Mouse (Mus musculus) neural tube, embryonic 11.5 days (tissue): ENCODE measurements around the gene Leng9. TPM values are rescaled to one million over a fixed set of nuclear protein-coding genes. Genes with fewer than 3 reads are reported as not detected.

ENCODE experiments used
- ATAC-seq: fragments of 200-750 bp; cut with Nextera tagmentation; 2 replicates; pipeline ENCODE4 v1.8.0; 2017; ENCODE audit warnings: moderate number of reproducible peaks, mild to moderate bottlenecking, moderate TSS enrichment, moderate library complexity; ENCODE audit not compliant: insufficient read depth, low FRiP score, low TSS enrichment
- DNase-seq: peaks from one replicate; pipeline ENCODE4 v3.0.0-alpha.2; 2015; ENCODE audit warnings: low spot score
- H3K27ac ChIP-seq: fragments of 300-500 bp; sonication (generic); 2 replicates; pipeline ENCODE4 v1.5.1; 2014; ENCODE audit warnings: low read depth, mild to moderate bottlenecking, low read length
- H3K27me3 ChIP-seq: fragments of 300-500 bp; sonication (generic); 2 replicates; pipeline ENCODE4 v1.6.1; 2014; ENCODE audit warnings: mild to moderate bottlenecking, low read length, mixed read lengths; ENCODE audit not compliant: control insufficient read depth, insufficient read depth
- H3K36me3 ChIP-seq: fragments of 300-500 bp; sonication (generic); 2 replicates; pipeline ENCODE4 v1.6.1; 2014; ENCODE audit warnings: mild to moderate bottlenecking, low read length, moderate library complexity, mixed read lengths; ENCODE audit not compliant: control insufficient read depth, insufficient read depth
- H3K4me1 ChIP-seq: fragments of 300-500 bp; sonication (generic); 2 replicates; pipeline ENCODE4 v1.6.1; 2014; ENCODE audit warnings: low read length, mixed read lengths; ENCODE audit not compliant: control insufficient read depth, insufficient read depth
- H3K4me2 ChIP-seq: fragments of 300-500 bp; sonication (generic); 2 replicates; pipeline ENCODE4 v1.6.1; 2014; ENCODE audit warnings: low read depth, mild to moderate bottlenecking, moderate library complexity
- H3K4me3 ChIP-seq: fragments of 300-500 bp; sonication (generic); 2 replicates; pipeline ENCODE4 v1.5.1; 2014; ENCODE audit warnings: low read depth, low read length
- H3K9ac ChIP-seq: fragments of 300-500 bp; sonication (generic); 2 replicates; pipeline ENCODE4 v1.6.1; 2014; ENCODE audit warnings: mild to moderate bottlenecking, low read length
- H3K9me3 ChIP-seq: fragments of 300-500 bp; sonication (generic); 2 replicates; pipeline ENCODE4 v1.6.1; 2016; ENCODE audit warnings: low read length; ENCODE audit not compliant: control insufficient read depth
- WGBS: fragments of 180-500 bp; shearing (Covaris S2); extraction: QIAGEN DNeasy Blood & Tissue Kit; methylation state at CpG from one replicate; pipeline ENCODE4 v1.1.7; 2014; 5-methylcytosine and 5-hydroxymethylcytosine counted together
- polyA plus RNA-seq: library from polyadenylated mRNA; unstranded; fragments of >200 nt; fragmentation: Nextera tagmentation; extraction: Ambion mirVana; gene quantifications from 2 replicates; pipeline ENCODE4 v1.2.1, GENCODE M21; 2014

Gene Leng9
- polyA plus RNA-seq, 1 experiment from 2014 or later: 2.2 TPM

GRCm38 (mm10) chr7:4098832-4099231 lies 51.3 kb downstream of the Leng9 start:
- no peak for ATAC-seq
- no peak overlapping the region for H3K27ac ChIP-seq
- H3K9me3 ChIP-seq: no peaks in the 10 kb centered on the region
- H3K4me2 ChIP-seq: no peak overlapping the region
- H3K9ac ChIP-seq: no peak overlapping the region
- no peaks in the 10 kb centered on the region for H3K27me3 ChIP-seq
- H3K4me1 ChIP-seq: no peaks in the 10 kb centered on the region
- no peak for DNase-seq
- WGBS: 79% methylated on average over 2 of the region's 2 CpGs
- H3K4me3 ChIP-seq: no peak overlapping the region
- no peaks in the 10 kb centered on the region for H3K36me3 ChIP-seq

- no peaks in the 10 kb centered on the region for H3K36me3 ChIP-seq
- no peak for ATAC-seq
Observed at GRCm38 (mm10) chr7:4098301-4098700, 51.9 kb downstream of the Leng9 start.

More at GRCm38 (mm10) chr7:4098301-4098700, 51.9 kb downstream of the Leng9 start:
- H3K27ac ChIP-seq: no peak overlapping the region
- H3K4me2 ChIP-seq: no peak overlapping the region
- H3K9me3 ChIP-seq: no peaks in the 10 kb centered on the region
- H3K27me3 ChIP-seq: no peaks in the 10 kb centered on the region
- 80% methylated on average over 2 of the region's 2 CpGs for WGBS
- no peak overlapping the region for H3K4me3 ChIP-seq
- no peak for DNase-seq
- H3K4me1 ChIP-seq: no peaks in the 10 kb centered on the region
- H3K9ac ChIP-seq: no peak overlapping the region

Other genes with a start within 250 kb of the Leng9 start
- gene Lilra6, start 234.9 kb downstream of the Leng9 start, polyA plus RNA-seq: not detected in 2 replicates
- 0.89 and 1.2 TPM in 2 replicates for gene Lair1, start 87.2 kb downstream of the Leng9 start, polyA plus RNA-seq
- gene Ttyh1, start 31.0 kb downstream of the Leng9 start, polyA plus RNA-seq: 46.1 and 48.8 TPM in 2 replicates
- 50.3 and 58.0 TPM in 2 replicates for gene Leng8, start 13.3 kb downstream of the Leng9 start, polyA plus RNA-seq
- 18.7 and 19.8 TPM in 2 replicates for gene Cdc42ep5, start 14.5 kb upstream of the Leng9 start, polyA plus RNA-seq
- not detected in 2 replicates for gene Lilra5, start 87.4 kb upstream of the Leng9 start, polyA plus RNA-seq
- not detected in 2 replicates for gene Ncr1, start 187.3 kb upstream of the Leng9 start, polyA plus RNA-seq
- 0.93 and 0.97 TPM in 2 replicates for gene Gp6, start 247.4 kb upstream of the Leng9 start, polyA plus RNA-seq